Mouse (Mus musculus) stomach, postnatal 0 days (tissue): Measurements from ENCODE around the gene Slc11a1. TPM values are rescaled to one million over a fixed set of nuclear protein-coding genes. Genes with fewer than 3 reads are reported as not detected.
A peak's percentile ranks its signal among the peaks of the same experiment; 100 is the strongest.
"Not testable (repeated sequence)": the region's sequence is repeated elsewhere in the genome, so short reads cannot be mapped to it uniquely, and the experiment has no call there.

Source experiments
- ATAC-seq: fragments of 200-750 bp; cut with Nextera tagmentation; 2 replicates; pipeline ENCODE4 v1.8.0; 2017; ENCODE audit not compliant: low FRiP score, low TSS enrichment
- DNase-seq: peaks from one replicate; pipeline ENCODE4 v3.0.0-alpha.2; 2016; ENCODE audit warnings: low spot score
- H3K27ac ChIP-seq: fragments of 300-500 bp; sonication (generic); replicated peaks from 2 replicates; pipeline ENCODE4 v1.5.1; 2014; ENCODE audit warnings: mild to moderate bottlenecking, control low read depth
- H3K27me3 ChIP-seq: fragments of 300-500 bp; sonication (generic); 2 replicates; pipeline ENCODE4 v1.6.1; 2014; ENCODE audit warnings: low read length; ENCODE audit not compliant: control insufficient read depth, insufficient read depth
- H3K36me3 ChIP-seq: fragments of 300-500 bp; sonication (generic); 2 replicates; pipeline ENCODE4 v1.6.1; 2014; ENCODE audit warnings: low read length, mixed read lengths; ENCODE audit not compliant: control insufficient read depth, insufficient read depth
- H3K4me1 ChIP-seq: fragments of 300-500 bp; sonication (generic); replicated peaks from 2 replicates; pipeline ENCODE4 v1.6.1; 2014; ENCODE audit warnings: antibody characterized with exemption; ENCODE audit not compliant: control insufficient read depth, insufficient read depth
- H3K4me2 ChIP-seq: fragments of 300-500 bp; sonication (generic); replicated peaks from 2 replicates; pipeline ENCODE4 v1.6.1; 2014; ENCODE audit warnings: low read depth, mild to moderate bottlenecking, control low read depth, moderate library complexity
- H3K4me3 ChIP-seq: fragments of 300-500 bp; sonication (generic); 2 replicates; pipeline ENCODE4 v1.5.1; 2014; ENCODE audit warnings: low read depth, low read length, control low read depth
- H3K9ac ChIP-seq: fragments of 300-500 bp; sonication (generic); 2 replicates; pipeline ENCODE4 v1.6.1; 2014; ENCODE audit warnings: mild to moderate bottlenecking, low read length, control low read depth, mixed read lengths
- H3K9me3 ChIP-seq: fragments of 300-500 bp; sonication (generic); 2 replicates; pipeline ENCODE4 v1.6.1; 2016; ENCODE audit warnings: low read length; ENCODE audit not compliant: control insufficient read depth
- CTCF ChIP-seq: IDR thresholded peaks from 2 replicates; pipeline ENCODE4 v1.5.1; 2016; ENCODE audit warnings: antibody characterized with exemption, low read depth, mild to moderate bottlenecking, moderate library complexity
- EP300 ChIP-seq: optimal IDR thresholded peaks from 2 replicates; pipeline ENCODE3; 2016; ENCODE audit warnings: antibody characterized with exemption
- WGBS: fragments of 180-500 bp; shearing (Covaris S2); extraction: QIAGEN DNeasy Blood & Tissue Kit; methylation state at CpG from one replicate; pipeline ENCODE4 v1.1.7; 2014; 5-methylcytosine and 5-hydroxymethylcytosine counted together
- polyA plus RNA-seq: library from polyadenylated mRNA; unstranded; fragments of >200 nt; fragmentation: Nextera tagmentation; extraction: Ambion mirVana; gene quantifications from 2 replicates; pipeline ENCODE4 v1.2.1, GENCODE M21; 2015

The Slc11a1 gene
- polyA plus RNA-seq, 1 experiment from 2014 or later, result 3.8 TPM

DNA sequence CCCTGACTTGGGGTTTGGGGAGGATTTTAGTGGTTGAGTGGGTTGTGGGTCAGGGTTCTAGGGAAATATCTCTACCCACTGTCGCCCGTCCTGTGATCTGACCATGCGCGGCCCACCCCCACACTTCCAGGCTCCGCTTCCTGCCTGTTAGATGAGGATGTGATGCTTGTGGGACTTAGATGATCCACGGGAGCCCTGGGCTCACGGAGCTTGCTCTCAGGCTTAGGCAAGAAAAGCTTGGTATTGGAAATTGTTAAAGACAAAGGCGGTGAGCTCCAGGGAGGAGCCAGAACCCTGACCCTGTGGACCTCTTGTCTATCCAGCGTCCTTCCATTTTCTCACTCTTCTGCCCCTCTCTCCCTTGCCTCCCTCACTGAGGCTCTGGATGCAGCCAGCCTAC is 35.1 kb upstream of the Slc11a1 start:
- 88% methylated on average over 9 of the region's 9 CpGs for WGBS
- Histone ChIP-seq H3K9me3 (no peaks in the 10 kb centered on the region), H3K9ac (no peak overlapping the region), H3K4me1 (no peaks in the 10 kb centered on the region), H3K27me3 (no peaks in the 10 kb centered on the region), H3K4me2 (no peak overlapping the region), H3K4me3 (no peak overlapping the region), H3K27ac (no peak overlapping the region), H3K36me3 (no peaks in the 10 kb centered on the region)
- no peak for DNase-seq
- no peak for ATAC-seq
- TF ChIP-seq EP300 (no peak), CTCF (no peak)

DNA sequence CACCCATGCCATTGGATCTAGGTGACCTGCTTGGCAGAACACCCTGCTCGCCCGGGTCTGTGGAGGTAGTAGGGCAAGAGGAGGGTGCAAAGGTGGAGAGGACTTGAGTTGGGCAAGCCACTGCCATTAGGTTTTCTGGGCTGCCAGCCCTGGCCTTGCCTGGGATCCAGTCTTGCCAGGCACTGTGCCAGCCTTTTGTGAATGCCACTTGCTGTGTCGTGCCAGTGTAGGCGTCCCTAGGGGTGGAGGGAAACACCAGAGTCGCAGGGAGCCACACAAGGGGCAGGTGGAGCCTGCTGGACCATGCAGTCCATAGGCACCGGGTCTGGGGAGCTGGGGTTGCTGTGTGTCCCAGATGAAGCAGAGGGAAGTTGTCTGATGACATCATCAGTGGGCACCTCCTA is 34.6 kb upstream of the Slc11a1 start:
- Histone ChIP-seq H3K4me2 (no peak overlapping the region), H3K9ac (no peak overlapping the region), H3K36me3 (no peaks in the 10 kb centered on the region), H3K27ac (no peak overlapping the region), H3K4me1 (no peaks in the 10 kb centered on the region), H3K4me3 (no peak overlapping the region), H3K27me3 (no peaks in the 10 kb centered on the region), H3K9me3 (no peaks in the 10 kb centered on the region)
- DNase-seq (no peak), ATAC-seq (peak; percentile 59)
- 79% methylated on average over 6 of the region's 6 CpGs for WGBS
- TF ChIP-seq EP300 (no peak), CTCF (no peak)

DNA sequence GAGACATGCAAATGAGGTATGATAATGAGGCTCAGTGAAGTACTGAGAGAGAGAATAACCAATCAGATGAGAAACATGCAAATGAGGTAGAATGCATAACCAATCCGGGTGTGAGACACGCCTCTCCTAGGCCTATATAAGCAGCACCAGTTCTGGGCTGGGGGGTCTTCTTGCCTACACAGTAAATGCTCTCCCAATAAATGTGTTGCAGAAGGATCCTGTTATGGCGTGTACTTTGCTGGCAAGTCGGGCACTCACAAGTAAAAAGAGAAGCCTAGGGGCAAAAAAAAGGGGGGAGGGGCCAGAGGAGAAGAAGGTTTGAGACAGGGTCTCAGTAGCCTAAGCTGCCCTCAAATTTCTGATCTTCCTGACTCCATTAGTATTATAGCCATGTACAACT is 34.0 kb upstream of the Slc11a1 start:
- not testable (repeated sequence) for DNase-seq, H3K27me3 ChIP-seq, H3K36me3 ChIP-seq, H3K9ac ChIP-seq, H3K4me3 ChIP-seq, H3K27ac ChIP-seq, ATAC-seq, H3K4me1 ChIP-seq, H3K4me2 ChIP-seq, H3K9me3 ChIP-seq
- 99% methylated on average over 4 of the region's 4 CpGs for WGBS

DNA sequence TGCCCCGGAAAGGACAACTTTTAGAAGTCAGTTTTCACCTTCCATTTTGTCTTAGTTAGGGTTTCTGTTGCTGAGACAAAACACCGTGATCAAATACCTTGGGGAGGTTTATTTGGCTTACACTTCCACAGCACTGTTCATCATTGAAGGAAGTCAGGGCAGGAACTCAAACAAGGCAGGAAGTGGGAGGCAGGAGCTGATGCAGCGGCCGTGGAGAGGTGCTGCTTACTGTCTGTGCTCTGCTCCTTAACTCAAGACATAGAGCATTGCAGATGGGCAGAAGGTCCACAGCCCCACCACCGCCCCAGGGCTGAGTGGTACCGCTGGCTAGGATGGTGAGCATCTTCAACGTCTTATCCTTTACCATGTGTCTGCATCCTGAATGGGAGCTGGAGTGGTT is 33.1 kb upstream of the Slc11a1 start:
- H3K9me3 ChIP-seq, result no peaks in the 10 kb centered on the region
- no peaks in the 10 kb centered on the region for H3K27me3 ChIP-seq
- H3K4me3 ChIP-seq, result no peak overlapping the region
- H3K4me1 ChIP-seq, result no peaks in the 10 kb centered on the region
- no peak overlapping the region for H3K4me2 ChIP-seq
- no peaks in the 10 kb centered on the region for H3K36me3 ChIP-seq
- no peak for TF ChIP-seq CTCF
- TF ChIP-seq EP300, result no peak
- DNase-seq (no peak), ATAC-seq (no peak)
- WGBS, result 80% methylated on average over 7 of the region's 7 CpGs
- no peak overlapping the region for H3K9ac ChIP-seq
- no peak overlapping the region for H3K27ac ChIP-seq

DNA sequence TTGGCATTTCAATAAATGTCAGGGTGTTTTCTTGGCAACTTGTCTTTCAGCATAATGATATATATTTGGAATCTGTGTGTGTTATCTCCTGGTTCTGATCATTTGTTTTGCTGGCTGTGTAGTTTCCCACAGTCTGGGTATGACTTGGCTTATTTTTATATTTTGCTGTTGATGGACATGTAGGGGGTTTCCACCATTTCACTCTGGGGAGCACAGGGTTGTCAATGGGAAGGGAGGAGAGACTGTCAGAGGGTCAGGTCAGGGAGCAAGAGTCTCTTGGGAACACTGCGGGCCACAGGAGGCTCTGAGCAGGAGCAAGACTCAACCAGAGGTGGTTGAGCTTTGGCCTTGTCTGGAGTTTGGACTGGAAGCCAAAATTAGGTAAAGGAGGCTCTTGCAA is 32.7 kb upstream of the Slc11a1 start:
- ATAC-seq (no peak), DNase-seq (no peak)
- H3K9me3 ChIP-seq, result no peaks in the 10 kb centered on the region
- no peak overlapping the region for H3K4me3 ChIP-seq
- H3K4me1 ChIP-seq, result no peaks in the 10 kb centered on the region
- TF ChIP-seq EP300 (no peak), CTCF (no peak)
- no peak overlapping the region for H3K27ac ChIP-seq
- WGBS, result 86% methylated on average over 1 of the region's 1 CpGs
- H3K36me3 ChIP-seq, result no peaks in the 10 kb centered on the region
- H3K9ac ChIP-seq, result no peak overlapping the region
- no peak overlapping the region for H3K4me2 ChIP-seq
- H3K27me3 ChIP-seq, result no peaks in the 10 kb centered on the region

DNA sequence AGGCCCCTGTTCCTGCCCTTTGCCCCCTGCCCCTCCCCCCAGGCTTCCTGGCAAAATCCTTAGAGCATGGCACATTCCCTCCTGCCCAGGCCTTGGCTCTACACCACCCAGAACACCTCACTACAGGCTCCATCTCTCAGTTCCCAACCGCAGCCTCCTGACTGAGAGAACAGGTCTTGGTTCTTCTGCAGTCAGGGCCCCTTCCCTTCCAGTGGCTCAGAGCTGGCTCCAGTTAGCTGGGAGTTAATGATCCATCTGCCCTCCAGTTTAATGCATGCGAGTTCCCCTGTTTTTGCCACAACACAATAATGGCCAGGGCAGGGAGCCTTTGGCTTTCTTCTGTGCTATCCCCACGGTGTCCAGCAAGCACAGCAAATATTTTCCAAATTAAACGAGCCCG is 31.8 kb upstream of the Slc11a1 start:
- no peak overlapping the region for H3K4me3 ChIP-seq
- no peaks in the 10 kb centered on the region for H3K36me3 ChIP-seq
- no peak overlapping the region for H3K9ac ChIP-seq
- ATAC-seq (no peak), DNase-seq (no peak)
- 75% methylated on average over 5 of the region's 5 CpGs for WGBS
- H3K9me3 ChIP-seq, result no peaks in the 10 kb centered on the region
- no peak overlapping the region for H3K27ac ChIP-seq
- H3K4me2 ChIP-seq, result no peak overlapping the region
- H3K4me1 ChIP-seq, result no peaks in the 10 kb centered on the region
- TF ChIP-seq EP300 (no peak), CTCF (no peak)
- H3K27me3 ChIP-seq, result no peaks in the 10 kb centered on the region
